Mouse (Mus musculus) frontal cortex, adult (tissue): ENCODE measurements around the gene Lypd6b.

Source experiments
- ATAC-seq: cut with Nextera tagmentation; 2 replicates; pipeline ENCODE4 v1.9.2; 2017; ENCODE audit warnings: mild to moderate bottlenecking, moderate library complexity, mixed read lengths; ENCODE audit not compliant: low TSS enrichment

Gene Lypd6b

GRCm38 (mm10) chr2:49940372-49940771 lies 152.9 kb downstream of the Lypd6b start:
- ATAC-seq = no peak

- ATAC-seq = no peak
These were observed 154.6 kb downstream of the Lypd6b start for GRCm38 (mm10) chr2:49942100-49942499.

- ATAC-seq = no peak
These were observed 164.2 kb downstream of the Lypd6b start for GRCm38 (mm10) chr2:49951681-49952080.

GRCm38 (mm10) chr2:49952632-49953293 lies 165.3 kb downstream of the Lypd6b start:
- no peak for ATAC-seq

- ATAC-seq = no peak
These were observed 170.0 kb downstream of the Lypd6b start for GRCm38 (mm10) chr2:49957449-49957848.

- ATAC-seq = no peak
These were observed 174.5 kb downstream of the Lypd6b start for GRCm38 (mm10) chr2:49961991-49962390.

GRCm38 (mm10) chr2:49964899-49965298 lies 177.4 kb downstream of the Lypd6b start:
- no peak for ATAC-seq

- no peak for ATAC-seq
These were observed 180.3 kb downstream of the Lypd6b start for GRCm38 (mm10) chr2:49967748-49968147.

GRCm38 (mm10) chr2:49970990-49971389 lies 183.5 kb downstream of the Lypd6b start:
- ATAC-seq = no peak

- no peak for ATAC-seq
These were observed 191.1 kb downstream of the Lypd6b start for GRCm38 (mm10) chr2:49978606-49979005.

- no peak for ATAC-seq
These were observed 192.5 kb downstream of the Lypd6b start for GRCm38 (mm10) chr2:49979991-49980390.

- ATAC-seq = peak; percentile 89
These were observed 195.5 kb downstream of the Lypd6b start for GRCm38 (mm10) chr2:49983021-49983420.

- ATAC-seq = no peak
These were observed 197.3 kb downstream of the Lypd6b start for GRCm38 (mm10) chr2:49984780-49985179.

- ATAC-seq = no peak
These were observed 208.4 kb downstream of the Lypd6b start for GRCm38 (mm10) chr2:49995841-49996240.

GRCm38 (mm10) chr2:49997216-49997615 lies 209.7 kb downstream of the Lypd6b start:
- ATAC-seq = peak; percentile 81
